Mouse (Mus musculus): ENCODE measurements at regions not wholly inside any gene's neighbourhood (a gene's known extent, or its start where the extent isn't known, plus 50 kb on each side); places are given as distances from the start of the nearest gene placed in this dataset.

DNA sequence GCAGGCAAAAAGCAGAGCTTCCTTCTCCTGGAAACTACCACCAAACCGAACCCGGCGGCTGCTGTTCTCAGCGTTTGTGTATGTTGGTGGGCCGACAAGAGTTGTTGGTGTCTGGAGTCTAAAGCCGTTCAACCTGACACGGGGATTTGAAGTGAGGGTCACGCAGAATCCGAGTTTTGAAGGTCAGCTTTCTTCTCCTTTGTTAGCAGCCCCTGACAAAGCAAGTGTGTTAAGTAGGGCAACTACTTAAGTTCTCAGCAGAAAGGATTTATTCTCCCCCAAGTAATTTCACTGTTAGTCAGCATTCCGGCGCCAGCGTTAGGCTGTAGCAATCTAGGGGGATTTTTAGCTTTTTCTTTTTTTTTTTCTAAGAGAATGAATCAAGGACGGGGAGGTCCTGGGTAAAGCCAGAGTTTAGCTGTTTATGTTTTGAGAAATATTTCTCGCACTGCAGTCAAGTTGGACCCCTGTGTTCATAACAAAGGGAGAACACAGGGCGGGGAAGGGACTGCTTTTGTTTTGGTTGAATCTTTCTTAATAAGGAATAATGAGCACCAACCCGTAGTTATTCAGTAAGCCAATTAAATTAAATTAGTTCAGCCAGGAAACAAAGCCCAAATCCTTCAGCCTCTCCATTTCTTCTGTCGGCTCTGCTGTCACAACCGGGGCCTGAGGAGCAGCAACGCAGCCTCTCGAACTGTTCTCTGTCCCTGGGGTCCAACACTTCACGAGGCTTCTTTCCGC is 138.8 kb upstream of the Zfp64 start:
- peaks cover 3% of the 10 kb centered on the region for H3K4me1 ChIP-seq (replicated peaks; ENCODE audit: control insufficient read depth, insufficient read depth, low read length)
- H3K27me3 ChIP-seq (ENCODE audit: control insufficient read depth, insufficient read depth, low read length): no peaks in the 10 kb centered on the region
- DNase-seq: no peak
- 95% methylated on average over 22 of the region's 22 CpGs for WGBS
- TF ChIP-seq CTCF (IDR thresholded peaks at IDR 0.05; ENCODE audit: borderline replicate concordance, control insufficient read depth, extremely low read depth, insufficient read depth, low read length, poor library complexity): no peak
- no peak for TF ChIP-seq POLR2A (IDR thresholded peaks at IDR 0.05; ENCODE audit: control insufficient read depth, extremely low read depth, insufficient read depth, low read length, poor library complexity)
- no peaks in the 10 kb centered on the region for H3K36me3 ChIP-seq (ENCODE audit: control insufficient read depth, insufficient read depth, low read length)
- no peak overlapping the region for H3K27ac ChIP-seq (ENCODE audit: control insufficient read depth, insufficient read depth, low read length)
- H3K4me3 ChIP-seq (ENCODE audit: control insufficient read depth, insufficient read depth, low read length): no peak overlapping the region

- H3K27me3 ChIP-seq (ENCODE audit: control insufficient read depth, insufficient read depth, low read length): no peaks in the 10 kb centered on the region
These were observed 134.9 kb upstream of the Zfp64 start for GRCm38 (mm10) chr2:169090256-169090655.

GRCm38 (mm10) chr2:169088870-169089484 is 133.6 kb upstream of the Zfp64 start:
- WGBS: 16% methylated on average over 16 of the region's 16 CpGs
- no peaks in the 10 kb centered on the region for H3K36me3 ChIP-seq (ENCODE audit: control insufficient read depth, insufficient read depth, low read length)
- no peak overlapping the region for H3K4me3 ChIP-seq (ENCODE audit: control insufficient read depth, insufficient read depth, low read length)
- TF ChIP-seq CTCF (IDR thresholded peaks at IDR 0.05; ENCODE audit: borderline replicate concordance, control insufficient read depth, extremely low read depth, insufficient read depth, low read length, poor library complexity) (no peak), POLR2A (IDR thresholded peaks at IDR 0.05; ENCODE audit: control insufficient read depth, extremely low read depth, insufficient read depth, low read length, poor library complexity) (no peak)
- no peak overlapping the region for H3K27ac ChIP-seq (ENCODE audit: control insufficient read depth, insufficient read depth, low read length)
- H3K4me1 ChIP-seq (replicated peaks; ENCODE audit: control insufficient read depth, insufficient read depth, low read length): peaks cover 3% of the 10 kb centered on the region
- DNase-seq: peak; percentile 9
- no peaks in the 10 kb centered on the region for H3K27me3 ChIP-seq (ENCODE audit: control insufficient read depth, insufficient read depth, low read length)

More at GRCm38 (mm10) chr2:169090256-169090655, 134.9 kb upstream of the Zfp64 start:
- TF ChIP-seq POLR2A (IDR thresholded peaks at IDR 0.05; ENCODE audit: control insufficient read depth, extremely low read depth, insufficient read depth, low read length, poor library complexity) (no peak), CTCF (IDR thresholded peaks at IDR 0.05; ENCODE audit: borderline replicate concordance, control insufficient read depth, extremely low read depth, insufficient read depth, low read length, poor library complexity) (peak; percentile 39; the same call in 1 of the 2 replicates)
- Histone ChIP-seq H3K4me1 (replicated peaks; ENCODE audit: control insufficient read depth, insufficient read depth, low read length) (peaks cover 3% of the 10 kb centered on the region), H3K27ac (ENCODE audit: control insufficient read depth, insufficient read depth, low read length) (no peak overlapping the region), H3K4me3 (ENCODE audit: control insufficient read depth, insufficient read depth, low read length) (no peak overlapping the region), H3K36me3 (ENCODE audit: control insufficient read depth, insufficient read depth, low read length) (no peaks in the 10 kb centered on the region)
- no peak for DNase-seq
- WGBS: 82% methylated on average over 3 of the region's 3 CpGs

DNA sequence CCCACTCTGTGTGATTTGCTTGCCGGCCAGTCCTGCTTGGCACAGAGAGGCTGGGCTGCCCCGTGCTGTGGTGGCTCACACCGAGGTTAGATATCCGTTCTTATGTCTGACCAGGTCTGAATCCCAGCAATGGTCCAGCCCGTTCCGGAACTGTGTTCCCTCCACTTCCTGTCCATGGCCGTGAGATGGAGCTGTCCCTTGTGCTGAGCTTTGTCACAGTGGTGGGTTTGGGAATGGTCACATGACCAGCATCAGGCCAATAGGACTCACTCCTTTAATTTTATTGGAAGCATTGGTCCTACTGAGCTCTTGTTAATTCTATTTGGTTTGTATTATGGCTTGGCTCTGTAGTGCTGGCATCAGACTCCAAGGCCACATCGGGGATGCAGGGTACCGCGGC is 132.9 kb upstream of the Zfp64 start:
- H3K27ac ChIP-seq (ENCODE audit: control insufficient read depth, insufficient read depth, low read length): no peak overlapping the region
- DNase-seq: no peak
- no peaks in the 10 kb centered on the region for H3K36me3 ChIP-seq (ENCODE audit: control insufficient read depth, insufficient read depth, low read length)
- TF ChIP-seq POLR2A (IDR thresholded peaks at IDR 0.05; ENCODE audit: control insufficient read depth, extremely low read depth, insufficient read depth, low read length, poor library complexity) (no peak), CTCF (IDR thresholded peaks at IDR 0.05; ENCODE audit: borderline replicate concordance, control insufficient read depth, extremely low read depth, insufficient read depth, low read length, poor library complexity) (no peak)
- WGBS: 94% methylated on average over 10 of the region's 10 CpGs
- H3K27me3 ChIP-seq (ENCODE audit: control insufficient read depth, insufficient read depth, low read length): no peaks in the 10 kb centered on the region
- peaks cover 3% of the 10 kb centered on the region for H3K4me1 ChIP-seq (replicated peaks; ENCODE audit: control insufficient read depth, insufficient read depth, low read length)
- no peak overlapping the region for H3K4me3 ChIP-seq (ENCODE audit: control insufficient read depth, insufficient read depth, low read length)

GRCm38 (mm10) chr2:169071267-169071666 is 115.9 kb upstream of the Zfp64 start:
- H3K27me3 ChIP-seq (ENCODE audit: control insufficient read depth, insufficient read depth, low read length): no peaks in the 10 kb centered on the region
- H3K36me3 ChIP-seq (ENCODE audit: control insufficient read depth, insufficient read depth, low read length): no peaks in the 10 kb centered on the region
- TF ChIP-seq CTCF (IDR thresholded peaks at IDR 0.05; ENCODE audit: borderline replicate concordance, control insufficient read depth, extremely low read depth, insufficient read depth, low read length, poor library complexity) (no peak), POLR2A (IDR thresholded peaks at IDR 0.05; ENCODE audit: control insufficient read depth, extremely low read depth, insufficient read depth, low read length, poor library complexity) (no peak)
- no peaks in the 10 kb centered on the region for H3K4me1 ChIP-seq (replicated peaks; ENCODE audit: control insufficient read depth, insufficient read depth, low read length)
- no peak for DNase-seq
- H3K27ac ChIP-seq (ENCODE audit: control insufficient read depth, insufficient read depth, low read length): no peak overlapping the region
- H3K4me3 ChIP-seq (ENCODE audit: control insufficient read depth, insufficient read depth, low read length): no peak overlapping the region

- Histone ChIP-seq H3K27ac (ENCODE audit: control insufficient read depth, insufficient read depth, low read length) (no peak overlapping the region), H3K4me3 (ENCODE audit: control insufficient read depth, insufficient read depth, low read length) (no peak overlapping the region), H3K27me3 (ENCODE audit: control insufficient read depth, insufficient read depth, low read length) (no peaks in the 10 kb centered on the region), H3K4me1 (replicated peaks; ENCODE audit: control insufficient read depth, insufficient read depth, low read length) (no peaks in the 10 kb centered on the region), H3K36me3 (ENCODE audit: control insufficient read depth, insufficient read depth, low read length) (no peaks in the 10 kb centered on the region)
- 97% methylated on average over 16 of the region's 16 CpGs for WGBS
- TF ChIP-seq CTCF (IDR thresholded peaks at IDR 0.05; ENCODE audit: borderline replicate concordance, control insufficient read depth, extremely low read depth, insufficient read depth, low read length, poor library complexity) (no peak), POLR2A (IDR thresholded peaks at IDR 0.05; ENCODE audit: control insufficient read depth, extremely low read depth, insufficient read depth, low read length, poor library complexity) (no peak)
- DNase-seq: no peak
These were observed 109.8 kb upstream of the Zfp64 start for GRCm38 (mm10) chr2:169065166-169065698.

Data from thymus, adult 2 months (tissue).